Mouse (Mus musculus): ENCODE measurements at regions not wholly inside any gene's neighbourhood (a gene's known extent, or its start where the extent isn't known, plus 50 kb on each side); places are given as distances from the start of the nearest gene placed in this dataset.

DNA sequence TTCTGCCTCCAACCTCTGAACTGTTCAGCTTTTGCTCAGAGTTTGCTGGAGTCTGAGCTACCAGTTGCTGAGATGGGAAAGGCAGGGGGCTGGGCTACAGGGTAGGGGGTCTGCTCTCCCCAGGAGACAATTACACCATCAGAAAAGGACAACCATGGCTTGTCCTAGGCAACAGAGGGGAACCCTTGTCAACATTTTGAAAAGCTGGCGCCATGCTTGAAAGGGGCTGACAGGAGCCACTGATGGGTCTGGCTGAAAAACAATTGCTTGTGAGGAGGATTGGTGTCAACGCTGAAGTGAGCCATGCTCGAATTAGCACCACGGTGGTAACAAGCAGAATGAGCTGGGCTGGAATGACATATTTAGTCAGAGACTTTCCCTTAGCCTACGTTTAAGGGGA lies 502.8 kb downstream of the Ccdc171 start:
- no peak for ATAC-seq (replicated peaks; ENCODE audit: low read depth, poor library complexity, severe bottlenecking)

- ATAC-seq (replicated peaks; ENCODE audit: low read depth, poor library complexity, severe bottlenecking): no peak
Observed at GRCm38 (mm10) chr4:84030916-84031315, 505.6 kb downstream of the Ccdc171 start.

DNA sequence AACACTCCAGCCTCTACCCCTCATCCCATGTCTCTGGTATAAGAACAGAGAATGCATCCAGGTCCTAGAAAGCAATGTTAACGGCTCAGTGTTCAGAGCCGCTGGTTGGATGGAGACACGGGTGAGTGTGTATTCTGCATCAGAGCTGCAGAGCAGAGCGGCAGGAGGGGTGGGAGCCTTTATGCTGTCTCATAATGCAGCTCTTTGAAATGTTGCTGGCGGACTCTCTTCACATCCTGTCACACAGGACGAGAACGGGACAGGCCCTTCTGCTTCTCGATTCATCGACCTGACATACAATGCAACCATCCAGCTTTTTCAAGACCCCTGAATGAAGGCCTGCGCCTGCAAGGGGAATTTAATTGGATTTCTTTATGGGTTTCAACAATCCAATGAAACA lies 507.2 kb downstream of the Ccdc171 start:
- ATAC-seq (replicated peaks; ENCODE audit: low read depth, poor library complexity, severe bottlenecking): no peak

DNA sequence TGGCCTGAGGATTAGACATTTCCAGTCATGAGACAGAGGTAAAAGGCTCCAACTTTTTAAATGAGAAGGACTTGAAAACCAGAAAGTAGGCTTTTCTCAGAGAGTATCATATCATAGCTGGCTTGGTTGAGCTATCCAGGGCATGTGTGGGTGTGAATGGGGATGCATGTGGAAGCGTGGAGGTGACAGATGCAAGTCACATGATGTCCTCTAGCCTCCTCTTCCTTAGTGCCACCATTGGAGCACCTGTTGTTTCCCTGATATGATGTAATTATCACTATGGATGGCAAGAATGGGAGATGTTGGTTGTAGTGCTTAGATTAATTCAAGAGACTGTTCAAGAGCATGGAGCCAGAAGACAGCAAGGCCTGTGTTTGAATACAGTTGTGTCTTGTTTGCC lies 510.0 kb downstream of the Ccdc171 start:
- no peak for ATAC-seq (replicated peaks; ENCODE audit: low read depth, poor library complexity, severe bottlenecking)

DNA sequence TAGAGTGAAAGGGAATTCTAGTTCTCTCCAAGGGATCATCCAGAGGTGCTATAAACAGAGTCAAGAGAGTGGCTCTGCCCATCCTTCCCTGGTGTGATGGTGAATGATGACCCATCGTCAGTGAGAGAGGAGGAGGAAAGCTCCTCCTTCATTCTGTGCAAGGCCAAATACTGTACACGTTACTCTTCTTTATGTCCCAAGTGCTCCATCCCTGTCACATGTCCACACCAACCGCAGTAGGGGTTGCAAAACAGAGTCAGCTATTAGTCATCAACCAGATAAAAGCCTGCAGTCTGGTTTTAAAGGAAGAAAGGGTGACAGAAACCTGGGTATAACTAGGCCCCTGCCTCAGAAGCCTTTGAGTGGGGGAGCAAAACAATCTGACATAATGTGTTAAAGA lies 512.2 kb downstream of the Ccdc171 start:
- no peak for ATAC-seq (replicated peaks; ENCODE audit: low read depth, poor library complexity, severe bottlenecking)

DNA sequence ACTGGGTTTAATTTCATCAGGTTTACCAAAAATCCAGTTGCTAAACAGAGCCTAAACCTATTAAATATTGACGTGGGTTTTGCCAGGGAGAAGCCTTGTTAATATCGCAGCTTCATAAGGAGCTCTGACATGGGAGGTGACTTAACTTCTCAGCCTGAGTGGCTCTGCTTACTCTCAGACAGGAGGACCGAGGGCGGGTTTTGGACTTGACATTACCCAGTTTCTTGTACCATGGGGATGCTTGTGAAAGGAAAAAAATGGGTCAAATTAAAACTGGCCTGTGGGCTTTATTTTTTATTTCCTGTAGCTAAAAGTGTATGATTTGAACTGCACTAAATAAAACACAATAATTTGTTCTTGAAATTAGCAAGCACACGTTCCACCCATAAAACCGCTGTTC lies 524.9 kb downstream of the Ccdc171 start:
- ATAC-seq (replicated peaks; ENCODE audit: low read depth, poor library complexity, severe bottlenecking): no peak

DNA sequence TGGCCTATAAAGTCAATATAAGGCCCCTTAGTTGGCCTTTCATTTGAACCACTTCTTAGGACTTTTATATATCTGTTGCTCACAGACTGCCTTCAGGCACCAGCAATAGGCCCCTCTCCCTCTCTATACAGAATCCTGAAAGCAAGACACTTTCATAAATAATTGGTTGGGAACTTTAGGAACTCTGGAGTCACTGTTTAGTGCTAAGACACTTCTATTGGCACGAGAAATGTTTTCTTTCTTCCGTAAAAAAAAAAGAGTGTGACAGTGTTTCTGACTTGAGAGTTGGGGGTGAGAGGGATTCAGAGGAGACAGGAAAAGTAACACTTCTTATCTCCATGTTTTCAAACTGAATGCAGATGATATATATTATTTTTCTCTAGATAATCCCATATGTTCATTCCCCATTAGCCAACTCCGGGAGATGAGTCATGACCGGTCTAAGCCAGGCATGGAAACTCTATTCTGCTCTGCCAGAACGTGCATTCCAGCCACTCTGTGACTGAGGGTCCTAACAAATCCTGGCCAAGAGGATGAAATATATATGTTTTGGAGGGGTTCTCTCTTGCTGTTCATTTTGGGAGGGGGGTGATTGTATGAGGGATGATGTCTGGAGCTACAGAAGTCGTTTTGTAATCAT lies 531.6 kb downstream of the Ccdc171 start:
- no peak for ATAC-seq (replicated peaks; ENCODE audit: low read depth, poor library complexity, severe bottlenecking)

DNA sequence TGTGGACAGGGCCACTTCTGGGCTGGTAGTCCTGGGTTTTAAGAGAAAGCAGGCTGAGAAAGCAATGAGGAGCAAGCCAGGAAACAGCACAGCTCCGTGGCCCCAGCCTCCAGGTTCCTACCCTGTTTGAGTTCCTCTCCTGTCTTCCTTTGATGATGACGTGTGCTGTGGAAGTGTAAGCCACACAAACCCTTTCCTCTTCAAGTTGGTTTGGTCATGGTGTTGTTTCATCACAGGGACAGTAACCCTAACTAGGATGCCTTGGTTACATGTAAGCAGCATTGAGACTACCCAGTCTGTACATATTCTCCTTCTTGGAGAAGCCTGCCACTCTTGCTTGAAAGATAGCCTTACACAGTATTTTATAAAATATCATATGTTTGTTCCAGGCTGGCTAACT lies 534.8 kb downstream of the Ccdc171 start:
- peak; percentile 52; the same call in 1 of the 2 replicates for ATAC-seq (replicated peaks; ENCODE audit: low read depth, poor library complexity, severe bottlenecking)

GRCm38 (mm10) chr4:84063755-84064154 lies 538.4 kb downstream of the Ccdc171 start:
- ATAC-seq (replicated peaks; ENCODE audit: low read depth, poor library complexity, severe bottlenecking): no peak

DNA sequence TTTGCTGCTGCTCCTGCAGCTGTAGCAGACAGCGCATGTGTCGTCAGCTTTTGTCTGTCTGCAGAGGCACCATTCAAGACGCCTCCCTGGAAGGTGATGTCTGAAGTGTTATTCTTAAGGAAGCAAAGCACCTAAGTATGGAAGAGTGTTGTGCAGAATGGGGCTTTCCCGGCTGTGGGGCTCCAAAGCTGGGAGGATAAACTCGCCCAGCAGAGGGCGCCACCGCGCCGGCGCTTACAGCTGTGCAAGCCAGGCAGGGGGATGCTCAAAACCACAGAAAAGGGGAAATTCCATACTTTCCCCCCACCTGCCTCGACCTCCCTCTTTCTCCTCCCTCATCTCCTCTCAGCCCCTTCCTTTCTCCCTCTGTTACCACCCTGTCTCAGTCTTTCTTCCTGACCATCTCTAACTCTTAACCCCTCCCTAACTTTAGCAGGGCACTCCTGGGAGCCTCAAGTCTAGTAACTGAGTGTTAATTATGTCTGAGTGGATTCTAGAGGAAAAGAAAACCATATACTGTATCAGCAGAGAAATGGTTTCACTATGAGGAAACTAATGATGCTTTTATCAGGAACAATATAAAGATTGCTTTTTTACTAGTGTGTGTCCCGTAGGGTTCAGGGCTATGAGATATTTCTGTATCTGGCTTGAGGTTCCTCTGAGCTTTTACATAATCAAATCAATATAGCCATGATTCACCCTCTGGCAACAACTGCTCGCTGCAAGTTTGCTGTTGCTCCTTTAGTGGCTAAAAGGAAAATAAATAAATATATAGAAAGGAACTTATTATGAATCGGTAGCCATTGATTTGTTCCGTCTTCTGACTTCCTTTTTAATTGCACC lies 539.5 kb downstream of the Ccdc171 start:
- ATAC-seq (replicated peaks; ENCODE audit: low read depth, poor library complexity, severe bottlenecking): peak; percentile 81

DNA sequence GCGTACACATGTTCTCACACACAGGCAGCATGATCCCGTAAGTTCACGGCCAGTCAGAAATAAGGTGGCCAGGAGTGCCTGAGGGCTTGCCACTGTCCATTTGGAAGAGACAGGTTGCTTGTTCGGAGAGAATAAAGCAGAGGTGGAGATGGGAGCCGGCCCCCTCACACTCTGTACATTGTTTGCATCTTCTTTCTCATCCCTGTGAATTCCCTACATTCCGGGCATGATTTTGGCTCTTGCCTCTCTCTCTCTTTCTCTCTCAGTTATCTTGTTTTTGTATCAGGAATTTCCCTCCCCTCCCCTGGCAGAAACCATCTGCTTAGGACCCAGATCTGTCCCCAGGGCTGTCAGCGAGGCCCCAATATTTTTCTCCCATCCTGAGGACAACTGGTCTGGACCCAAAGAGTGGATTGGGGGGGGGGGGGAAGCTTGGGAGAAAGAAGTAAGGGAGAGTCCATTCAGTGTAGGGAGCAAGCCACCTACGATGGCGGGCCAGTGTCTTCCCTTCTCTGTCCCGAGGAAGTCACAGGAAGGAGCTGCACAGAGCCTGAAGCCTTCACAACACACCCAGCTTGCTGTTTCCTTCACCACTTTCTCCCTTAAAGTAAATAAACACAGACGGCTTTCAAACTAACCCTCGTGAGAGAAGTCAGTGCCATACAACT lies 540.2 kb downstream of the Ccdc171 start:
- ATAC-seq (replicated peaks; ENCODE audit: low read depth, poor library complexity, severe bottlenecking): no peak

DNA sequence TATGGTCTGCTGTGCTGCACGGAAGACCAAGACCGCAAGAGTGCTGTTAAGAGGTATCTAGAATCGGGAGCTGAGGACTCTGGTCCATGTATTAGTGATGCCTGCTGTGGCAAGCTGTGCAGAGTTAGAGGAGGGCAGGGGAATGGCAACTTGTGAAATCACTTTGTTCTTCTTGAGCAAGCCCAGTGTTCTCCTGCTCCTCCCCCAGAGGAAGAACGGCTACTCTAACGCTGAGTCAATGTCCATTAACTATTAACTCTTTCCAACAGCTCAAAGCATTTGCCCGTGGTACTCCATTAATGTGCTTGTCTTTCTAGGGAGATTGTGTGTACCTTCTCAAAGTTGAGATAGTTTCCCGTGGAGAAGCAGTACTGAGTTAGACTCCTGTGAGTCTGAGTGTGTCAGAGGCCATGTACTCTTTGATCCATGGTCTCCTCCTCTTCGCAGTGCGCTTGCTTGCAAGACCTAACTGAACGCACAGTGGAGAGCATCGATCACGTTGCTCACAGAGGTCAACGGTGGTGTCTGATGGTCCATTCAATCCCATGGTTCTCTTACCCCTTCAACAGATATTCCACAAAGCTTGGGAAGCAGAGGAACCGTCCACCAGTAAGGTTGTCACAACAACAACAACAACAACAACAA lies 542.7 kb downstream of the Ccdc171 start:
- ATAC-seq (replicated peaks; ENCODE audit: low read depth, poor library complexity, severe bottlenecking): no peak

- ATAC-seq (replicated peaks; ENCODE audit: low read depth, poor library complexity, severe bottlenecking): no peak
Observed at GRCm38 (mm10) chr4:84068947-84069663, 543.8 kb downstream of the Ccdc171 start.

- no peak for ATAC-seq (replicated peaks; ENCODE audit: low read depth, poor library complexity, severe bottlenecking)
Observed at GRCm38 (mm10) chr4:84069681-84070080, 544.3 kb downstream of the Ccdc171 start.

- ATAC-seq (replicated peaks; ENCODE audit: low read depth, poor library complexity, severe bottlenecking): no peak
Observed at GRCm38 (mm10) chr4:84070089-84070488, 544.7 kb downstream of the Ccdc171 start.

DNA sequence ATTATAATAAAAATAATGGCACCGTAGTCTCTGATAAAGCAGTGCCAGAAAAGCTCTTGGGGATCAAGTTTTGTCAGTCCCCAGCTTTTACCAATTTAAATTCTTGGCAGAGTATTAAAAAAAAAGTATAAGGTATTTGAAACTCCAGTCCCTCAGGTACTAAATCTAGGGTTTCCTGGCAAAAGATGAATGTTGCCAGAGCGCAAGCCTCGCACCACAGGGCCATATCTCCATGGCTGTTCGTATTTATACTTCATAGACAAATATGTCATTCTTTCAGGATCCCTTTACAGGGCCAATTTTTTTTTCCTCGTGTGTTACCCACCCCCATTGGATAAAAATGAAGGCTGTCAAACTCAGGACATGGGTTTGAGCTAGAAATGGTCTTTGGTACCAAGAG lies 546.8 kb downstream of the Ccdc171 start:
- no peak for ATAC-seq (replicated peaks; ENCODE audit: low read depth, poor library complexity, severe bottlenecking)

DNA sequence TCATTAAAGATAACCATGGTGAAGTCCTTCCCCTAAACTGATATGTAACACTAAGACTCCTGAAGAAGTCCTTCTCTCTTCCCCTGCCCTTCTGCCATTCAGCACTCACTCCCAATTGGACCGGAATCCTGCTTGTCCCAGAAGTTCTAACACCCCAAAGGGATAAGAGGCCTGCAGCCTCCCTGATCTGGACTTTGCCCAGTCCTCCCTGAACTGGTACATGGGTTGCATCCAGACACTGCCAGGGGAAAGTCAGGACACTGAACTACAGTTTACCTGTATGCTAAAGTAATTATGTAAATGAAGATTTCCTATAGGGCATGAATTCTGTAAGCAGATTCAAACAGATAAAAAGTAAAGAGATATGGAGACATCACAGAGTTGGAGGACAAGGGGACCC lies 551.2 kb downstream of the Ccdc171 start:
- no peak for ATAC-seq (replicated peaks; ENCODE audit: low read depth, poor library complexity, severe bottlenecking)

GRCm38 (mm10) chr4:84079516-84079915 lies 554.2 kb downstream of the Ccdc171 start:
- 0 out of 2 replicates have a peak, but pooled peaks have one; percentile 22 for ATAC-seq (replicated peaks; ENCODE audit: low read depth, poor library complexity, severe bottlenecking)

- ATAC-seq (replicated peaks; ENCODE audit: low read depth, poor library complexity, severe bottlenecking): no peak
Observed at GRCm38 (mm10) chr4:84081518-84081917, 556.2 kb downstream of the Ccdc171 start.

DNA sequence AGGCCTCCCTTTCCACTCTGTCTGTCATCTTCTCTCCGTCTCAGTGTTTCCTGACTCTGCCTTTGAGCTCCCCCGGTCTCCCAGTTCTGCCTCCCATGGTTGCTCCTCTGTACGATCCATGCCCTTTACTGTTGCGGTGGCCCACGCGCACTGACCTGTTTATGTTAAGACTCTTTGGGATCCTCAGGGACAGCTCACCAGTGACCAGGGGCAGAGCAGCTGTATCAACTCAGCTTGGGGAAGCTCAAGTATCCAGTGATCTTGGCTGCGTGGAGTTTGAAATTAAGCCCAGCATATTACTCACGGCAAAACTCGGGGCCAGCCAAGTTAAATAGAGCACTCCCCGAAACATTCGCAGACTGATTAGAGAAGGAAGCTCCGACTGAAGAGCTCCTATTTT lies 562.8 kb downstream of the Ccdc171 start:
- no peak for ATAC-seq (replicated peaks; ENCODE audit: low read depth, poor library complexity, severe bottlenecking)

Data from common myeloid progenitor, adult 5-6 weeks (primary cell).